Mouse (Mus musculus) bone marrow macrophage, adult 2 months (primary cell): ENCODE data around the gene Stk11ip.

Experiments used
- CTCF ChIP-seq: IDR thresholded peaks from 2 replicates; pipeline ENCODE4 v1.5.1; 2012; ENCODE audit warnings: low read depth, mild to moderate bottlenecking, low read length, moderate library complexity
- POLR2A ChIP-seq: IDR thresholded peaks from 2 replicates; pipeline ENCODE4 v1.6.1; 2012; ENCODE audit warnings: mild to moderate bottlenecking, low read depth, low read length, borderline replicate concordance

DNA sequence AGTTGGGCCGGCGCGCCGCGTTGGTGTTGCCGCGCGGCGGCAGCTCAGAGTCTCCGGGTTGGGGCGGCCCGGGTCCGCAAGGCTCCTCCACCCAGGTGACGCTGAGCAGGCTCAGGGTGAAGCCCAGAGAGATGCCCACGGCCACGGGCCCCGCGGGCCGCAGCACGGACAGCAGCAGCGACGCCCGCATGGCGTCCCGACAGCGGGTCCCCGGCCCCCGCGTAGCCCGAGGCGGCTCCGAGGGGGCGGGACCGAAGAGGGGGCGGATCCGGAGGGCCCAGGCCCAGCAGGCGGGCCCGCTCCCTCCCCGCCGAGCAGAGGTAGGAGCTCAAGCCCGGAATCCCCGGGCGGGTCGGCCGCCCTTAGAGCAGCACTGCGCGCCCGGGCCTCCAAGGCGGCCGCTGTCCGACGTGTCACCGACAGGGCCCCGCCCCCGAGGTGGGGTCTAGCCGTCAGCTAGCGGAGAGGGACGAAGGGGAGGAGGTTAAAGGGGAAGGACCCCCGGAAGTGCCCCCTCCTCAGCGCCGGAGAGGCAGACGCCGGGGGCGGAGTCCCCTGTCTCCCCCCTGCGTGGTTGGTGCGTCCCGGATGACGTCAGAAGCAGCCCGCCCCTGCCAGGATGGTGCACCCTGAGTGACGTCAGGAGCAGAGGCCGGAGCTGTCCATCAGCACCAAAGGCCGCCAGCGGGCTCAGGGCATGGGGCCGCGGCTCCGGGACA is 42.3 kb upstream of the Stk11ip start, which contains the start of the genes Chpf and Tmem198:
- TF ChIP-seq POLR2A (no peak), CTCF (no peak)
